12 mouse cellular contexts compared by ENCODE assay signal in the genomic region with DNA sequence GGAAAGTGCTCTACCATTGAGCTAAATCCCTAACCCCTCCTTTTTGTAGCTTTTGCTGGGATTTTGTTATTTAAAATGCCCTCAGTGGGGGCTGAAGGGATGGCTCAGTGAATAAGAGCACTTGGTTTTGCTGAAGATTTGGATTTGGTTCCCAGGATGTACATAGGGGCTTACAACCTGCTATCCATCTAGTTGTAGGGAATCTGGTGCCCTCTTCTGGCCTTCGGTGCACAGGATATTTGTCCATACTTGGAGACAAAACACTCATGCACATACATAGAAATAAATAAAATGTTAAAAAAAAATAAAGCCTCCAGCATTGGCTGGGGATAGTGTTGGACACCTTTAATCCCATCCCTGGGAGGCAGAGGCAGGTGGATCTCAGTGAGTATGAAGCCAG. TPM values are rescaled to one million over a fixed set of nuclear protein-coding genes. Genes with fewer than 3 reads are reported as not detected.
DNase-seq lines count a peak whose midpoint lies in the region; ATAC-seq and TF ChIP-seq lines count a peak whose summit lies in the region.
"Had no signal": no experiment of that assay in that cellular context is flagged by ENCODE, and none has a peak within 500 bp of the region (broad histone marks: within the 10 kb centered on the region; RNA-seq: fewer than 3 reads in every experiment).

No protein-coding gene starts in this region.

- ATAC-seq in kidney, embryonic 14.5 days (ENCODE audit: low FRiP score, low TSS enrichment), result no peak
- no peak for ATAC-seq in erythroblast, adult 5-6 weeks (replicated peaks; ENCODE audit: low FRiP score, poor library complexity, severe bottlenecking)
- ATAC-seq: forebrain, embryonic 13.5 days had no signal

- no peaks in the 10 kb centered on the region for H3K9me3 ChIP-seq in kidney, embryonic 14.5 days (ENCODE audit: control insufficient read depth, low read length)
- H3K9me3 ChIP-seq: forebrain, embryonic 13.5 days; hindbrain, embryonic 15.5 days had no signal

- no peak for TF ChIP-seq POLR2A in kidney, adult 2 months (IDR thresholded peaks at IDR 0.05; ENCODE audit: low read depth, low read length)

- WGBS in kidney, adult 2 months, result 67% methylated on average over 1 of the region's 1 CpGs
- 74% methylated on average over 1 of the region's 1 CpGs for WGBS in kidney, embryonic 14.5 days

- H3K4me1 ChIP-seq in kidney, adult 2 months (ENCODE audit: control insufficient read depth, insufficient read depth, low read length), result peaks cover 3% of the 10 kb centered on the region; the same call in 1 of the 2 replicates
- H3K4me1 ChIP-seq in kidney, embryonic 14.5 days (ENCODE audit: control insufficient read depth, insufficient read depth, low read length), result 0 out of 2 replicates have a peak, but pooled peaks cover 3% of the 10 kb centered on the region

- H3K27me3 ChIP-seq in kidney, adult 2 months (replicated peaks; ENCODE audit: control insufficient read depth, insufficient read depth, low read length), result no peaks in the 10 kb centered on the region
- H3K27me3 ChIP-seq in kidney, embryonic 14.5 days (ENCODE audit: control insufficient read depth, insufficient read depth, low read length), result no peaks in the 10 kb centered on the region
- H3K27me3 ChIP-seq: forebrain, embryonic 13.5 days; hindbrain, embryonic 15.5 days had no signal

- no peak overlapping the region for H3K27ac ChIP-seq in kidney, adult 2 months (ENCODE audit: insufficient read depth, low read depth, low read length)
- no peak overlapping the region for H3K27ac ChIP-seq in kidney, embryonic 14.5 days (ENCODE audit: low read depth, low read length)
- H3K27ac ChIP-seq: forebrain, embryonic 13.5 days; hindbrain, embryonic 15.5 days had no signal

- DNase-seq in adrenal gland, postnatal 36 days, result peak; percentile 22 to 28
- no peak for DNase-seq in adrenal gland, adult 8-10 months
- peak; percentile 18 for DNase-seq in kidney, adult 2 months
- DNase-seq in thymus, postnatal 0 days (ENCODE audit: low spot score), result peak; percentile 18
- no peak for DNase-seq in thymus, adult 18-20 months
- no peak for DNase-seq in spleen, postnatal 36 days (ENCODE audit: low spot score in 2 of 2)
- DNase-seq: right cerebral cortex, postnatal 4 days had no signal

- H3K36me3 ChIP-seq in kidney, adult 2 months (ENCODE audit: control insufficient read depth, insufficient read depth, low read length), result peaks cover 1% of the 10 kb centered on the region; the same call in 1 of the 2 replicates
- peaks cover 49% of the 10 kb centered on the region for H3K36me3 ChIP-seq in kidney, embryonic 14.5 days (ENCODE audit: control insufficient read depth, insufficient read depth, low read length)

- no peak for TF ChIP-seq CTCF in kidney, adult 2 months (conservative IDR thresholded peaks at IDR 0.05; ENCODE audit: insufficient read depth, insufficient read length, low read depth, low read length)

- no peak overlapping the region for H3K4me2 ChIP-seq in kidney, embryonic 14.5 days (replicated peaks; ENCODE audit: low read depth, low read length)
- H3K4me2 ChIP-seq: forebrain, embryonic 13.5 days; hindbrain, embryonic 15.5 days; liver, embryonic 11.5 days had no signal

- H3K9ac ChIP-seq in kidney, embryonic 14.5 days (ENCODE audit: low read depth, low read length), result no peak overlapping the region
- H3K9ac ChIP-seq: forebrain, embryonic 13.5 days; hindbrain, embryonic 15.5 days had no signal

- no peak overlapping the region for H3K4me3 ChIP-seq in kidney, adult 2 months (ENCODE audit: insufficient read depth, low read depth, low read length)
- no peak overlapping the region for H3K4me3 ChIP-seq in kidney, embryonic 14.5 days (ENCODE audit: low read length)
- H3K4me3 ChIP-seq: forebrain, embryonic 13.5 days; hindbrain, embryonic 15.5 days had no signal

RNA-seq across cellular contexts. Expression of gene Ddx55, which starts 2.5 kb away (rescaled TPM):
- total RNA-seq in adrenal gland, postnatal 36 days (2021), result 10 to 100 TPM; 11.8 to 13.2 TPM
- 10 to 100 TPM; 13.4 to 28.4 (median 22.0) TPM for total RNA-seq in adrenal gland, adult 8-10 months (2022)
- polyA plus RNA-seq in kidney, adult 2 months (2012; rRNA removed), result 7.4 and 8.9 TPM in 2 replicates
- polyA plus RNA-seq in kidney, embryonic 14.5 days (2014; fragmentation: Nextera tagmentation; extraction: Ambion mirVana), result 14.0 and 17.3 TPM in 2 replicates
- 16.5 and 19.7 TPM in 2 replicates for polyA plus RNA-seq in thymus, postnatal 0 days (2015; fragmentation: Nextera tagmentation; extraction: Ambion mirVana)
- total RNA-seq in erythroblast, adult 5-6 weeks (2015; ENCODE audit: low replicate concordance), result 0.38 and 2.9 TPM in 2 replicates
- total RNA-seq in erythroblast, adult 5-6 weeks (2017; ENCODE audit: low replicate concordance), result 0.85 and 5.0 TPM in 2 replicates

RNA-seq across cellular contexts. Expression of gene Tmed2, which starts 14.7 kb away (rescaled TPM):
- total RNA-seq in adrenal gland, postnatal 36 days (2021), result 100 to 1,000 TPM; 226 to 241 TPM
- 100 to 1,000 TPM; 179 to 244 (median 222) TPM for total RNA-seq in adrenal gland, adult 8-10 months (2022)
- polyA plus RNA-seq in kidney, adult 2 months (2012; rRNA removed), result 97.9 and 128 TPM in 2 replicates
- polyA plus RNA-seq in kidney, embryonic 14.5 days (2014; fragmentation: Nextera tagmentation; extraction: Ambion mirVana), result 457 and 564 TPM in 2 replicates
- polyA plus RNA-seq in thymus, postnatal 0 days (2015; fragmentation: Nextera tagmentation; extraction: Ambion mirVana), result 489 and 490 TPM in 2 replicates
- total RNA-seq in erythroblast, adult 5-6 weeks (2015; ENCODE audit: low replicate concordance), result 187 and 211 TPM in 2 replicates
- 222 and 325 TPM in 2 replicates for total RNA-seq in erythroblast, adult 5-6 weeks (2017; ENCODE audit: low replicate concordance)

RNA-seq across cellular contexts. Expression of gene Eif2b1, which starts 23.8 kb away (rescaled TPM):
- total RNA-seq in adrenal gland, postnatal 36 days (2021), result 10 to 100 TPM; 43.6 to 55.3 TPM
- total RNA-seq in adrenal gland, adult 8-10 months (2022), result 10 to 100 TPM; 41.9 to 46.9 (median 45.6) TPM
- 20.5 and 23.6 TPM in 2 replicates for polyA plus RNA-seq in kidney, adult 2 months (2012; rRNA removed)
- polyA plus RNA-seq in kidney, embryonic 14.5 days (2014; fragmentation: Nextera tagmentation; extraction: Ambion mirVana), result 84.8 and 85.1 TPM in 2 replicates
- polyA plus RNA-seq in thymus, postnatal 0 days (2015; fragmentation: Nextera tagmentation; extraction: Ambion mirVana), result 69.5 and 71.1 TPM in 2 replicates
- total RNA-seq in erythroblast, adult 5-6 weeks (2015; ENCODE audit: low replicate concordance), result 14.4 and 18.1 TPM in 2 replicates
- 5.0 and 8.1 TPM in 2 replicates for total RNA-seq in erythroblast, adult 5-6 weeks (2017; ENCODE audit: low replicate concordance)

RNA-seq across cellular contexts. Expression of gene Gtf2h3, which starts 23.8 kb away (rescaled TPM):
- total RNA-seq in adrenal gland, postnatal 36 days (2021), result 10 to 100 TPM; 40.4 to 44.2 TPM
- total RNA-seq in adrenal gland, adult 8-10 months (2022), result 10 to 100 TPM; 30.5 to 50.1 (median 40.8) TPM
- 34.5 and 35.1 TPM in 2 replicates for polyA plus RNA-seq in kidney, adult 2 months (2012; rRNA removed)
- polyA plus RNA-seq in kidney, embryonic 14.5 days (2014; fragmentation: Nextera tagmentation; extraction: Ambion mirVana), result 73.7 and 79.8 TPM in 2 replicates
- polyA plus RNA-seq in thymus, postnatal 0 days (2015; fragmentation: Nextera tagmentation; extraction: Ambion mirVana), result 43.8 and 50.2 TPM in 2 replicates
- total RNA-seq in erythroblast, adult 5-6 weeks (2015; ENCODE audit: low replicate concordance), result 0.19 and 3.8 TPM in 2 replicates
- 10.3 and 10.6 TPM in 2 replicates for total RNA-seq in erythroblast, adult 5-6 weeks (2017; ENCODE audit: low replicate concordance)

RNA-seq across cellular contexts. Expression of gene Rilpl1, which starts 24.0 kb away (rescaled TPM):
- total RNA-seq in adrenal gland, postnatal 36 days (2021), result 10 to 100 TPM; 16.2 to 17.4 TPM
- 10 to 100 TPM; 16.1 to 26.7 (median 21.0) TPM for total RNA-seq in adrenal gland, adult 8-10 months (2022)
- polyA plus RNA-seq in kidney, adult 2 months (2012; rRNA removed), result 10.4 and 12.5 TPM in 2 replicates
- polyA plus RNA-seq in kidney, embryonic 14.5 days (2014; fragmentation: Nextera tagmentation; extraction: Ambion mirVana), result 21.9 and 26.1 TPM in 2 replicates
- polyA plus RNA-seq in thymus, postnatal 0 days (2015; fragmentation: Nextera tagmentation; extraction: Ambion mirVana), result 4.6 and 4.8 TPM in 2 replicates
- total RNA-seq in erythroblast, adult 5-6 weeks (2015; ENCODE audit: low replicate concordance), result not detected in 2 replicates
- total RNA-seq in erythroblast, adult 5-6 weeks (2017; ENCODE audit: low replicate concordance), result 1.1 and 1.6 TPM in 2 replicates

Comparison
In these comparisons a context has a peak if more than half of its experiments do, and no peak if none do; other contexts are left out.
1. DNase-seq: peak in adrenal gland, postnatal 36 days (2 of 2), kidney, adult 2 months (single experiment) and thymus, postnatal 0 days (single experiment); none in adrenal gland, adult 8-10 months (single experiment), thymus, adult 18-20 months (0 of 2) and spleen, postnatal 36 days (0 of 2).